Mouse (Mus musculus) liver, adult 2 months (tissue): Measurements from ENCODE around the gene Ints6.

Experiments
- CTCF ChIP-seq: fragments of 200-500 bp; IDR thresholded peaks from 2 replicates; pipeline ENCODE4 v1.5.1; 2011; ENCODE audit warnings: low read depth, low read length, control low read depth
- POLR2A ChIP-seq: fragments of 200-500 bp; IDR thresholded peaks from 2 replicates; pipeline ENCODE4 v1.6.1; 2011; ENCODE audit warnings: low read length, control low read depth; ENCODE audit not compliant: insufficient read depth; ENCODE audit errors: extremely low read depth

GRCm38 (mm10) chr14:62650376-62650775 lies 110.6 kb downstream of the Ints6 start:
- no peak for TF ChIP-seq POLR2A
- no peak for TF ChIP-seq CTCF
